Mouse (Mus musculus): Measurements from ENCODE around the gene Immp2l. TPM values are rescaled to one million over a fixed set of nuclear protein-coding genes. Genes with fewer than 3 reads are reported as not detected.
"Not testable (repeated sequence)": the region's sequence is repeated elsewhere in the genome, so short reads cannot be mapped to it uniquely, and the experiment has no call there.

The Immp2l gene
- total RNA-seq (2021) = 10 to 100 TPM; 15.0 to 33.8 TPM
- long read RNA-seq, experiment 1 = 0 reads
- long read RNA-seq, experiment 2 = 0 reads

DNA sequence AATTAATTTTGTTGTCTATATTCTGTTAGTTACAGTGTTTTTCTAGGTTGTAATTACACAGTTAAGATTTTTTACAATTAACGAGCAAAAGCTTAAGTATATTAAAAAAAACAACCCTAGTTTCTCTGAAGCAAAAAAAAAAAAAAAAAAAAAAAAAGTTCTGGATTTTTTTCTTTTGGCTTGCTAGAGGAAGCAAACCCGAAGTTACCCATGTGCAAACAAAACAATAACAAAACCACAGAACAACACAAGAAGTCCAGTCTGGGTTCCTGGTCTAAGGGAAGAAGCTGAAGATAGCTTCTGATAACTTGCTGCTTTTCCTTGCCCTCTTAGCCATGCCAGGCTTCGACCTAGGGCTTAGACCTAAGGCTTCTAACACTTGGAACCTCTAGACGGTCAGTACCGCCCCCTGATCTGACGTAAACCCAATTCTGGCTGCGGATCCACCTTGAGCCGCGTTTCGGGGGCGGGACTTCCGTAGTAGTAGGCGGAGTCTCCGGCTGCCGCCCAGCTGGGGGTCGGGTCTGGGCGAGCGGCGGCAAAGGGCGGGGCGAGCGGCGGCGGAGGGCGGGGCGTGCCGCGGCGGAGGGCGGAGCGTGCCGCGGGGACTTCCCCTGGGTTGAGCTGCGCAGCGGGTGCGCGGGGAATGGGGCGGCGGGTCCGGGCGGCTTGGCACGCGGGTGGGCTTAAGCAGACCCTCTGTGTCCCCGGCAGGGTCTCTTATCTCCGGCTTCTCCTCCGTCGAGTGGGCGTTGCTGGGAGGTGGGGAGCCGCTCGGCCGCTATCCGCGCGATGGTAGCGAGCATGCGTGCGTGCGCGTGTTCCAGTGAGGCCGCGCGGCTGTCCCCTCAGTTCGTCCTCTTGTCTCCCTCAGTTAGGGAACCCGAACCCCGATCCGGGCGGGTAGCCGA is at the start of gene Immp2l:
Immp2l (plus strand) TSS at position 580 of the 911 bp plus-strand sequence.
- peak; percentile 96 to 97 for DNase-seq (ENCODE audit: low spot score in 2 of 2)

DNA sequence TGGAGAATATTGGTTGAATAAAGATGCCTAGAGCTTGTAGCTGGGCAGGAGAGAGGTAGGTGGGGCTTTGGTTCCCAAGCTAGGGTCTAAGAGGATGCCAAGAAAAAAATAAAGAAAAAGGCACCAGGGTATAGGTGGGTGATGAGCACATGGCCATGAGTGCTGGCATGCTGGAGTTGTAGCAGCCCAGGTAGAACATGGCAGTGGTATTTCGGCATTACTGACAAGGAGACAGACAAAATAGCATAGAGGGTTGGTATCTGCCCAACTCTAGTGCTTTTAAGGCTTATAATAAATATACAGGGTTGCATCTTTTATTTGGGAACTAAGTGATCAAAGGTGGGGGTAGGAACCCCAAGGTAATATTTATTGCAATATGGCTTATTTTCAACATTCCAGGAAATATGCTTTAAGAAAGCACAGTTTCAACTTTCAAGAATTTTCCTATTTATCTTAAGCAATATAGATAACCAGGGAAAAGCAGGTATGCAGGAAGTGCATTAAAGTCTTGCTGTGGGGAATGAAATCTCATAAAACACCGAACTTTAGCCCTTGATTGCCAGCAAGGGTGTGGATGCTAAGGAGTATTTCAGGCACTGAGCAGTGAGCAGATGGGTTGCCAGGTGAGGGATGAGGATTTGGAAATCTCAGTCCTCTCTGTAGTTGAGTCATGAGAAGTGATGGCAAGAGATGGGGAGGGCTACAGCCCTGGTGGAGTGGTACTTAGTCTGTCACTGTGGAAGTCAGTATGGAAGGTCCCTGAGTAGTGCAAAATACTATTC is 45.0 kb upstream of the Immp2l start:
- DNase-seq (ENCODE audit: low spot score in 2 of 2) = no peak

DNA sequence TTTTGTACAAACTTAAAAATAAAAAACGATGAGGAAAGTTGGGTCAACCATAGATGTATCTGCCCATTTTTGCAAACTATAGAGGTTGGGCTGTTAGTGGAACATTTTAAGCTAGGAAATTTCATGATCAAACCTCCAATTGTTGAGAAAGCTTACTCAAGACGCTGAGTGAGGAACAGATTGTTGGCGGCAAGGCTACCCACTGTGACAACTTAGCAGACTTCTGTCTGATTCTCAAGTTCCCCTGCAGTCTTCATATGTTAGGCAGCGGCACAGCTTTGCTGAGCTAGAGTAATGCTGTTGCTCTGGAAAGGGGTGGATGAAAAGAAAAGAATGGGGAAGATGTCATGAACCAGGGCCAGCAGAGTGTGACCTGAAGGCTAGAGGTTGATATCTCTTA is 44.2 kb upstream of the Immp2l start:
- DNase-seq (ENCODE audit: low spot score in 2 of 2) = no peak

DNA sequence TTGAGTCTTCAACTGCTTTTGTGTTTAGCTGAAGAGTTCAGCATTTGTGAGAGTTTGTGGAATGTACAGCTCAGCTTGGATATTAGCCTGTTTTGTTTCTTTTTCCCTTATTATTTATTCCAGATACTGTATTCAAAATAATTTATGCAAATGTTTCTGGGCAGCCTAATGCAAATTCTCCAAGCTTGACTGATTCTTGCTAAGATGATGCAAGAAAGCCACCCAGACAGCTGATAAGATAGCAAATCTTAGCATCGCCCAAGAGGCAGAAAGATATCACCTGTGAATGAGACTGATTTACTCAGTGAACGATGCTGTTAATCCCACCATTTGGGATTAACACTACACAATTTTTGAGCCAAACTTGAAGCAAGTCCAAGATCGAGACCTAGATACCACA is 43.7 kb upstream of the Immp2l start:
- DNase-seq (ENCODE audit: low spot score in 2 of 2) = no peak

DNA sequence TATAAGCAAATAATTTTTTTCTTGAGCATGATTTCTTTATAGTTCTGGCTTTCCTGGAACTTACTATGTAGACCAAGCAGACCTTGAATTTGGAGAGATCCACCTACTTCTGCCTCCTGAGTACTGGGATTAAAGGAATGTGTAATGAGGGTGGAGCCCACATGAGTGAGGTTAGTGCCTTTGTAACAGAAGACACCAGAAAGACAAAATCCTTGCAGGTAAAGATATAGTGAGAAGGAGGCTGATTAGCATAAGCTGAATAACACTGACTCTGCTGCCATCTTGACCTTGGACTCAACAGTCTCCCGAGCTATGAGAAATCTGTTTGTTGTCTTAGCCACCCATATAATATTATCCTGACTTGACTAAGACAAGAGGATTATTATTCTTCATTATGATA is 40.9 kb upstream of the Immp2l start:
- DNase-seq (ENCODE audit: low spot score in 2 of 2) = no peak

DNA sequence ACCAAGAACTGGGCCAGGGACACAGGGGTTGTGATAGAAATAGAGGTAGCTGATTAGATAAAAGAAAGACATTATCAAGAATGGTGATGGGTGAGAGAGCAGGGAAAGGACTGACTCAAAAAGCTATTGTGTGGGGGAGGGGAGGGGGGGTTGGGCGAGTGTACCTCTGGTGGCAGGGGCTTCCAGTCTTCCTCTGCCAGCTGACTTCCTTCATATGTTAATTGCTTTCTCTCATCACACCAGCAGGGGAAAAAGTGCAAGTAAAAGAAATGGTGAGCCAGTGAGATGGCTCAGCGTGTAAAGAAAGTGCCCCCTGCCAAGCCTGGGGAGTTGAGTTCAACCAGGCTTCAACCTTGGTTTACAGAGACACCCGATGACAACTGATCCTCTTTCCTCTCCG is 39.2 kb upstream of the Immp2l start:
- no peak for DNase-seq (ENCODE audit: low spot score in 2 of 2)

DNA sequence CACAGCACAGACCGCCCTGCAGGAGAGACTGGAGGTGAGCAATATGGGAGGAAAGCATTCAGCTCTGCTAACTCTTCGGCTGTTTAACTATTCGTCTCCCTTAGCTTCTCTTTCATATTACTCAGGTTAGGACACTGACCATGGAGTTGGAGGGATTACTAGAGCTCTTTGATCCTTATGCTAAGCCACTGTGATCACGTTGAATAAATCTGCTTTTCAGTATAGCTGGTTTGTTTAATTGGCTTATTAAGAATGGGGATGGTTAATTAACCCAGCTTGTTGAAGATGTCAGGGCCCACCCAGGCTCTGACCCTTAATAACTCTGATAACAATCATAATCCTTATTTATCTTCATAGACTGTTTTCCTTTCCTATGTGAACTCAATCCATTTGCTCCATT is 38.1 kb upstream of the Immp2l start:
- DNase-seq (ENCODE audit: low spot score in 2 of 2) = no peak

DNA sequence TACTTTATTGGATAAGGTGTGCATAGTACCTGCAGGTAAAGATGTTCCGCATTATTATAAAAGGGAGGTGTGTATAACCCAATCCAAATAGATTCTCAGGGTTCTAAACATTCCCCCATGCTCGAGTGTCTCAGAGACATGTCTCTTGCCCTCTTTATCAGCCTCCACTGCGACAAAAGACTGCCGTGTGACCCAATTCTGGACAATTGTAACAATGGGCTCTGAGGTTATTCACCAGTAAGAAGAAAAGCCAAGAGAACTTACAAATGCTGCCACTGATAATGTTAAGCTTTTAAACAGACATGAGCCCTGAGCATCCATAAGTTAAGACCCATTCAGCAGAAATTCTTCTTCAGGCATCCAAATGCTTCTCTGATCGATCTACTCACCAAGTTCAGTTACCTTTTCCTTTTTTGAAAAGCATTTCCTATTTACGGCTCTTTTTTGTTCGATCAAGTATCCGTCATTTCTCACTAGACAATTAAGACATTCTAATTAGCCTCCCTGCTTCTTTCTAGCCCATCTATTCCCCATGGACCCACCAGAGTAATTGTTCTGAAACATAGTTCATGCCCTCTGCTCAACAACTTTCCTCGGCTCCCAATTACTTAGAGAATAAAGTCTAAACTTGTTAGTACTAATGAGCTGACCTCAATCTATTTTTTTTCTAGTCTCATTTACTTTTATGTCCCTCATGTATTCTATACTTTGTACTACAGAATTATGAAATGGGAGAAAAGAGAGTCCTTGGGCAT is 35.4 kb upstream of the Immp2l start:
- no peak for DNase-seq (ENCODE audit: low spot score in 2 of 2)

DNA sequence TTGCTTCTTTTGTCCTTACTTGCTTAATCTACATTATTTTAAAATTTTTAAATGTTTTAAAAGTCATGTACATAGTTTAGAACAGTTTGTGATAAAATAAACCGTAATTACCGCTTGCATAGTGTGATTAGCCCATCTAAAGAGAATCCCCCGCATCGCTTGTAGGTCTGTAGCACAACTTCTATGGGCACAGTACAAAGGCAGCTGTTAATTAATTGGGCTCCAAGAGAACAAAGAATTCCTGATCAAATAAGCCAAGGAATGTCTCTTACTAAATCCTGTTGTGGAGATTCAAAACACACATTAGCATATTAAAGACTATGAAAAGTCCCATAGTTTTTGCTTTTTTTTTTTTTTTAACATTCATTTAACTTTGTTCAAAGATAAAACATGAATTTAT is 32.2 kb upstream of the Immp2l start:
- no peak for DNase-seq (ENCODE audit: low spot score in 2 of 2)

DNA sequence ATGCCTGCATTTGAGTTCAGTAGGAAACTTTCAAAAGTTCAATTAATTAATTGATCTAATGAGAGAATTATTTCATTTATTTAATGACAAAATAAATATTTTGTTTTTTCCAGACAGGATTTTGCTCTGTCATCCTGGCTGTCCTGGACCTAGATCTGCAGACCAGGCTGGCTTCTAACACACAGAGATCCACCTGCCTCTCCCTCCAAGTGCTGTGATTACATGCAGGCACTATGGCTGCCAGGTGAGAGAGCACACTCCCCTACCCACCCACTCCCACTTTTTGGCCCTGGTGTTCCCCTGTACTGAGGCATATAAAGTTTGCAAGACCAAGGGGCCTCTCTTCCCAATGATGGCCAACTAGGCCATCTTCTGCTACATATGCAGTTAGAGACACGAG is 31.7 kb upstream of the Immp2l start:
- DNase-seq (ENCODE audit: low spot score in 2 of 2) = not testable (repeated sequence)

DNA sequence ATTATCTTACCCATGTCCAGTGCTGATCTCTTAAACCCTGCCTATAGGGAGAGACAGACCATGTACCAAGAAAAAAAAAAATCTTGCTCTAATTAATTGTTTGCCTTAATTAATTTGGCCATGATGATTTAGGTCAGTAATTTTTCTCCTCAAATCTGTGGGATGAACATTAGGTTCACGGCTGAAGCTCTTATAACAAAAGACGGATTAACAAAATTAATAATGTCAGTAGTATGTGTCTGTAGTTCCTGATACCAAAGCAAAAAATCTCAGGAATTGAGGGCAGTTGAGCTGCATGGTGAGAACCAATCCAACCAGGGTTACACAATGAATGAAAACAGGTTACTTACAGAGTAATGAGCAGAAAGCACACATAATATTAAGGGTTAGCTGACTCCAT is 29.0 kb upstream of the Immp2l start:
- DNase-seq (ENCODE audit: low spot score in 2 of 2) = no peak

DNA sequence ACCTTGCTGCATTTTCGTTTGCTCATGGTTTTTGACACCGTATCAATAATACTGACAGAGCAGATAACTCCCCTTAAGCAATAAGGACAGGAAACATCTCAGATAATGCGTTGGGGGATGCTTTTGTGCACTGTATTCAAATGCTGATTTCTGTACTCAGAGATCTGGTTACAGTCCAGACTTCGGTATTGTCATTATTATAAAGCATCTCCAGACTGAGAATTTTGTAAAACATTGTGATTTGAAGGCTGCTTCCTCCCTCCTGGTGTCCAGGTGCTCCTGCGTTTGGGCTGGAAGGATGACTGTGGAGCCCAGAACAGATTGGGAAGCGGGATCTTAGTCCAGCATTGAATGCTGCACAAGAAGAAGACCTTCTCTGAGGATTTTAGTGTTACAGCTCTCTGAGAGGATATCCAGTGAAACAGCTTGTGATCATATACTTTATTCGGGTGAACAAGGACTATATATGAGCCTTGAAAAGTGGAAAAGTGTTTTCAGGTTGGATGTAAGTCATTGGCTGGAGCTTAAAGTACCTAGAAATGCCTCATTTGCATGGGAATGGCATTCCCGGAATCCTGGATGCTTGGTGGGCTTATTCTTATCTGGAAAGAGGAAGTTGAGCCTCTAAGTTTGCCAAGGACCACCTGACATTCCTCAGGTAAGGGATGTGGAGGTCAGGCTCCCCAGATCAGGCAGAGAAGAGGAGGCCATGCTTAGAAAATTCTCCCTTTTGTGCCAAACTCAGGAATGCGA is 28.1 kb upstream of the Immp2l start:
- no peak for DNase-seq (ENCODE audit: low spot score in 2 of 2)

DNA sequence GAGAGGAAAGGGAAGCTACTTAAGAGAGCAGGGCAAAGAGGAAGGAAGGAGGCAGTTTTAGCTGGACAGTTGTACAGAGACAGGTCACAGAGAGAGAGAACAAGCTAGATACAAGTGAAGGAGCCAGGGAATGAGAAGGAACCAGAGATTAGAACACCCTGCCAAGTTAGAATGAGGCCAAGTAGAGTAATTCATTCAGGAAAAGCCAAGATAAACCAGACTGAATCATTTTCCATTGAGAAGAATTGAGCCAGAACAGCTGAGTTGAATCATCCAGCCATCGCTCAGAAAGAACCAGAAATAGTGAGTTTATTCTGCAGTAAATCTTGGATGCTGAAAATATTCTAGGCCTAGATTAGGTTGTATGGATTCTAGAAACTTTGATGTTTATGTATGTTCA is 1.4 kb upstream of the Immp2l start:
- no peak for DNase-seq (ENCODE audit: low spot score in 2 of 2)

DNA sequence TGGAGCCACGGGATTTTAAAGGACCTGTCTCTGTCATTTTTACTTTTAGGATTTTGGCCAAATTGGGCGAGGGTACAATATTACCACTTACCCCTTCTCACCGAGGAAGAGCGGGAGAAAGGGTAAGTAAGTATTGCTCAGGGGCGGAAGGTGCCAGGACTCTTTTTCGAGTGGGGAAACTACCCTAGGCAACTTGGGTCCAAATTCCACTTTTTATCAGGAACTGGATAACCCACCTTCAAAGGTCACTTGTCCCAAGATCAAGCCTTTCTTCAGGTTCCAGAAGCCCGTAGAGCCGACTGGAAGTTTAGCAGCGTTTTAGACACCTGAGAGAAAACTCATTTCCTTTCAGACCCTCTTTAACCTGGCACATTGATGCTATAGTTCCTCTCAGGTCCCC is 622 bp downstream of the Immp2l start:
- DNase-seq (ENCODE audit: low spot score in 2 of 2) = no peak

DNA sequence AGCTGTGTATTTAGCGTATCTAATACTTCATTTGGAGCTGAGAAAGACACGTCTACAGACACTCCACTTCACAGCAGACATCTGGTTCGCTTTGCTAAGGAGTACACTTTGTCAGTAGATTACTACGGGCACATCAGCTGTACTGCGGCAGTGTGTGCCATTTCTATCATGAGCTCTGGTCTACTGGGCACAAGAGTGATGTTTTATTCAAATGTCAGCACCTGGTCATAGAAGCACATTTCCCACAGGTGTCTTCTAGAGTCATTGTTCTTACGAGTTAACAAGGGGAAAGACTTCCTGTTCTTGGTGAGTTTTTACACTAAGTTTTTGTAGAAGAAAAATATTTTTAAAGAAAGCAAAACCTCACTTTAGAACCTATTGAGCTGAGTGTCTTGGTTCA is 3.6 kb downstream of the Immp2l start:
- DNase-seq (ENCODE audit: low spot score in 2 of 2) = no peak

DNA sequence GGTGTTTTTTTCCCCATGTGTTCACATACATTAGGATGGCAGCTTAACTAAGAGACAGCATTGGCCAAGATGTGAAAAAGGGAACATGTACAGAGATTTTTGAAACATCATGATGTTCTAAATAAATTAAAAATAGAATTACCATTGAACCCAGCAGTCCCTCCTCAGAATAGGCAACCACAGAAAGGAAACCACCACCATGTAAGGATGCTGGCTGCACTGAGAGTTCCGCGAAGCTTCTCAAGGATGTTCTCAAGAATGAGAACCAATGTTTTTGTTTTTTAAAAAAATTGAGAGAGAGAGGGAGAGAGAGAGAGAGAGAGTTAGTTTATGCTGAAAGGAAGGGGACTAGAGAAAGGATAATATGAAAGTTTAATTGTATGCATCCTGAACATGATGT is 7.2 kb downstream of the Immp2l start:
- no peak for DNase-seq (ENCODE audit: low spot score in 2 of 2)

DNA sequence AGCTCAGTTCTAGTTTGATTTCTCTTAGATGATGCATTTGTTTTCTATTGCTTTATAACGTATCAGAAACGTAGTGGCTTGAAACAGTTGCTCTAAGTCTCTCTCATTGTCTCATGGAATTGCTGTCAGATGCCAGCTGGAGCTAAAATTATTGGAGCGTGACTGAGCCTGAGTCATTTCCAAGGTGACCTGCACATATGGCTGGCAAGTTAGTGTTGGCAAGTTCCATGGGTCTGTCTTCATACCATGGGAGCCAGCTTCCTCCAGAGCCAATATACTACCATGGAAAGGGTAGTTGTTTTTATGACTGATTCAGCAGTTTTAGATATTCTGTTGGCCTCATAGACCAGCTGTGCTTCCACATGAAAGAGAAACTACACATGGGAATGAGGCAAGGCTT is 9.3 kb downstream of the Immp2l start:
- DNase-seq (ENCODE audit: low spot score in 2 of 2) = no peak

DNA sequence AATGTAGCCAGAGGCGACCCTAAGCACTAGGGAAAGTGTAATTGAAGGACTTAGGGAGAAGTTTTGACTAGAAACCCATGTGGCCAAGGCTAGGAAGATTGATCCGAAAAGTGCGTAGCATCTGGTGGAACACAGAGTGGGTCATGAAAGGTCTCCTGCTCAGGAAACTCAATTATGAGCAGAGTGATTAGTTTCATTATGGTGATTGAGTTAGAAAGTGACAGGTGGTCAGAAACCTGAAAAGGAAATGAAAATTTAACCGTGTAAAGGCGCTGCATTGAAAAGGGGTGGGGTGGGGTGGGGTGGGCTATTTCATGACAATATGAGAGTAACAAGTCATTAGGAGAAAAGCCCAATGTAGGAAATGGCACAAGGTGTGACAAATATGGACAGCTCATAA is 15.9 kb downstream of the Immp2l start:
- no peak for DNase-seq (ENCODE audit: low spot score in 2 of 2)

DNA sequence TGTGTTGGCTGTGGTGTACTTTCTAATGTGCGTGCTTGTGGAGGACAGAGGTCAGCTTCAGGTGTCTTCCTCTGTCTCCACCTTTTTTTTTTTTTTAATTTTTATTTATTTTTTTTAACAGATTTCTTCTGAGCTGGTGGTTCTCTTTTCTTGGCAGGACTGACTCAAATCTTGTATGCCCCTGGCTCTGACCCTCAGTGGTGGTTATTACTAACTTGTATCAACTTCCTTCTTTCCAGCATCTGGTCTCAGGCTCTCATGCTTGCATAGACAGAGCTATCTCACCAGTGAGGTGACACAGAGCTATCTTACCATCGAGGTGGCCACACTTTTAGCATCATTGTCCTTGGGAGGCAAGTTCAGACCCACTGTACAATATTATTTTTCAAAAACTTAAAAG is 17.8 kb downstream of the Immp2l start:
- no peak for DNase-seq (ENCODE audit: low spot score in 2 of 2)

DNA sequence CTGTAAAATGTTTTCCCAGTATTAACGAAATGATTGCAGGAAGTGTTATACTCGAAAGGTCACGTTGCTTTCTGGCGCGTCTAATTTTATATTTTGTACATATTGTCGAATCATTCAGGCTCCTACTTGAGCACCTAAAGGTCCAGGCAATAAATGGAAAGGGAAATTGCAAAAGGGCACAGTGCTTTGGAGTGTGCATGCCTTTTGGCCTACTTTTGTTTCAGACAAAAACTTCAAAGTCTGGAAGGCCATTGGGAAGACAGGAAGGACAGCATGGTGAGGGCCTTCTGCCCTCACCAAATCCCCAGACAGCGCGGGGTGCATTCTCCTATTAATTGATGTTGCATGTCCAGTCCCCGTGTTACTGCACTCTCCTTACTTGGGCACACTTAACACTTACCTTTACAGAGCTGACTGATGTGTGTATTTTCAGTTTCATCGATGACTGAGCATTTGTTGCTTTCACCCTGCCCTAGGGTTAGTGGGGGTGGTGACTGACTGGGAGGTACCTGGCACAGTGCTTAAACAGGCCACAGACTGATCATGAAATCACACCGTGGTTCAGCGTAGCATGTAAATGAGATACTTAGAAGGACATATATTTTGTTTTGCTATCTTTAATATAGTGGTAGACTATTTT is 20.7 kb downstream of the Immp2l start:
- no peak for DNase-seq (ENCODE audit: low spot score in 2 of 2)

All from adrenal gland, adult 18-20 months (tissue).